Mouse (Mus musculus) ovary, postnatal 36 days (tissue): ENCODE results near the gene Mfrp.

Experiments
- DNase-seq: peaks from one replicate; pipeline ENCODE4 v3.0.0; 2022; ENCODE audit warnings: low spot score, mixed read lengths

Gene Mfrp

DNA sequence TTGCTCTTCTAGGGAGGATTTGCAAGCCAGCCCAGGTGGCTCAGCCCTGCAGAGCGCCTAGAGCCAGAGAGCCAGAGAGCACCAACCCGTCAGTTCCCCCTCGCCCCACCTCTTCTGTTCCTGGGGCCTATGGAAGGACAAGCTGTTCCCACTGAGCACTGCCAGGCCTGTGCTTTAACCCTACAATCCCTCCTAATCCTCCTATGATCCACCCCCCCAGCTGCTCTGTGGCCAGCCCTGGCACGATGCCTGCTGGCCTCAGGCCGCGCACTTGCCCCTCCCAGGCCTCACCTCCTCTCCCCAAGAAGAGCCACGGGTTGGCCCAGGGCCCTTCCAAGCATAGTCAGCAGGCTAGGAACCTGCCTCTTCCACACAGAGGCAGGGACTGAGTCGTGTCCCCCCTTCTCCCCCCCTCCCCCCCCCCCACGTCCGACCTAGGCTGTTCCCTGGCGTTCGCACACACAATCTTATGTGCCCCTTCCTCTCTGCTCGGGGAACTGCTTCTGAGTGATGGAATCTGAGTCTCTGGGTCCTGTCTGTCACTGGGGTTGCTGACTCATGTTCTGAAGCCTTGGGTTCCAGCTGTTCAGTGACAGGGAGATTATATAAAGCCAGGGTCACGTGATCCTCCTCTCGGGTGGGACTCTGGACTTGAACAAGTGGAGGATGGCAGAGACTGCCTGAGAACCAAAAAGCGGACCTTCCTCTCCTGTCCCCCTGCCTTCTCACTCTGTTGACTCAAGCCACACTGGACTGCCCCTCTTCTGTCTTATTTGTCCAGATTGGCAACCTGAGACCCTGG, 22.4 kb upstream of the Mfrp start:
- peak; percentile 85 for DNase-seq

DNA sequence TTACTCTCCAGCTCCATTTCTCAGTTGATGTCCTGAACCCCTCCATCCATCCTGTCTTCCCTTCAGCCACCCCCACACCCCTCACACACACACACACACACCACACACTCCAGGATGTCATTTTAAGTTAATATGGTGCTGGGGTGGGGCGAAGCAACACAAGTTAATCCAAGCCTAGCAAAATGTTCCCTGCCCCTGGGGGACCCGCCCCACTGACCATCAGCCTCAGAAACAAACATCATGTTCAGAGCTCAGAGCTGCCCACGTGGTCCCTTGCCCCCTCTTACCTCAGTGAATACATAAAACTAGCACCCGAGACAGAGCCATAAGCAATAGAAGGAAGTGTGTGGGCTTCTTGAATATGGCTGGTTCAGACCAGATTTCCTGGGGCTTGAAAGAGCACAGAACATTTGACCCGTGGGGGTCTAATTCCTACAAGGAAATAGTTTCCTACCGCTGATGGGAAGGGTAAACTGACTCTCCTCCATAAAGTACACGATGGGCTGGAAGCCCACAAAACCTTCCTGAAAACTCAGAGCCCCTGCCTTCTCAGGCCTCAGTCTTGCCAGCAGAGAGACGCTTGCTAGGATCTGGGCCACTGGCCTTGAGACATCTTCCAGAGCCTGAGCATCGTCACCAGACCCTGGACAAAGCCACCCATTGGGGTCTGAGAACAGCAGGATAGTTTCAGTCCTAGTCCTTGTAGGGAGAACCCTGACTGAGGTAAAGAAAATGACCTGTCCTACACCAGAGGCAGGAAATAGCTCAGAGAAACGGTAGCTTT, 21.3 kb upstream of the Mfrp start:
- DNase-seq, result no peak

DNA sequence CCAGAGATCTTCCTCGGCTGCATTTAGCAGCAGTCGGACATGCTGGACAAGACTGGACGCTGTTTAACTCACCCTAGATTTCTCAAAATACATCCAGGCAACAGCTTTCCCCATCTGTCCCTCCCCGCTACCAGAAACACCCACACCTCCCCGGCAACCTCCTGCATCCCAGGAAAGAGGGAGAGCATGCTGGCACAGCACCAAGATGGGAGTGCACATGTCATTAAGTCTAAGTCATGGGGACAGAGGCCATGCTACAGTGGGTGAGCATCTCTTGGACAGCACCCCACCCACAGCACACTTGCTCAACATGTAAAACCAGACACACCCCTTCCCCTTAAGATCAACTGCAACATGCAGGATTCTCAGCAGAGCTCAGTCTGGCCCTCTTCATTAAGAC, 20.6 kb upstream of the Mfrp start:
- peak; percentile 7 for DNase-seq

DNA sequence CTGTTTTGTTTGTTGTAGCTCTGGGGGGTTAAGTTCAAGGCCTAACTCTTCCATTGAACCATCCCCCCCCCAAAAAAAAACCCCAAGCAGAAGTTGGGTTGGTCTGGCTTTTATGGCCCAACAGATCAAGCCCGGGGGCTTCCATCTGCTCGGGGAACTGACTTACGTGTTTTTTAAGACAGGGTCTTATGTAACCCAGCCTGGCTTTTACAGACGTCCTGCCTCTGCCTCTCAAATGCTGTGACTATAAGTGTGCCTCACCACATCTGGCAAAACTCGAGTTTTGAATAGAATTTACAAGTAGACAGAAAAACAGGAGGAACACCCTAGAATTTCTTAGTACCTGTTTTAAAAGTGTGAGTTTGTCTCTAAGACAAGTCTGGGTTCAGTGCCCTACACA, 19.9 kb upstream of the Mfrp start:
- no peak for DNase-seq

DNA sequence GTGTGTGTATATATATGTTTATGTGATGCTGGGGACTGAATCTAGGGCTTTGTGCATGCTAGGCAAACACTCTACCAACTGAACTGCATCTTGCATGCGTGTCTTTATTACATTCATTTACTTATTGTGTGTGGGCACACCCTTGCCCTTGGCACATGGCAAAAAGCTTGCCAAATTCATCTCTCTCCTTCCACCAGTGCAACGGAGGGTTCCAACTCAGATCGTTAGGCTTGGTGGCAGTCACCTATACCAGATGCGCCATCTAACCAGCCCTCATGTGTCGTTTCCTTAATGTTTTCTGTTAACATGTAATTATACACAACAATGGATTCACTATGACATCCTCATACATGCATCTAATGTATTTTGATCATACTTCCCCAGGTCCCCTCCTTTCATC, 19.3 kb upstream of the Mfrp start:
- DNase-seq, result no peak

DNA sequence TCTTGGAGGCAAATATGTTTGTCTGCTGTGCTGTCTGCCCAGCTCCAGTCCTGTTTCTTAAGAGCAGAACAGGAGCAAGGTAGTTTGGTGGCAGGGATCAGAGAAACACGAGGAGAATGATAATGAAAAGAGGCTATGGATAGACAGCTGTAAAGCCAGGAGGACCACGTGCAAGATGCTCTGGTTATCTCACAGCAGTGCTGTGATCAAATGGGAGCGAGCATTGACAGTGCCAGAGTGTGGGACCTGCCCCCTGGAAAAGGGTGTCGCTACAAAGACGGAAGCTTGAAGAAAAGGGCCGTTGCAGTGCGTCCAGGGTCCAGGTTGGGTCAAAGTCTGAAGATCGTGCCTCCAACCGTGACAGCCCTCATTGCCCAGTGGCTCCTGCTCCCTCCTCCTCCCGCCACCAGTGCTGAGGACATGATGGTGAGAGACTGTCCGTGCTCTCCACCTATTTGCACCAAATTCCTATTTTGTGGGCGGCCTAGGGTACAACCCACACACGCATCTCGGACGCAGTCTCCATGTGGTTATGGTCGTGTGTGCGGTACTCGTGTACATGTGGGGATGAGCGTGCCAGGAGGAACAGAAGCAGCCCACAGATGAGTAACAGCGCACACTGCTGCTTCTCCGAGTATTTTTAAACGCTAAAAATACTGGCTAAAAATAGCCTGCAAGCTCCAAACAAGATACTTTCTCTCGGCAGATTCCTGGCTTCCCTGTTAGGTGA, 18.0 kb upstream of the Mfrp start:
- no peak for DNase-seq

DNA sequence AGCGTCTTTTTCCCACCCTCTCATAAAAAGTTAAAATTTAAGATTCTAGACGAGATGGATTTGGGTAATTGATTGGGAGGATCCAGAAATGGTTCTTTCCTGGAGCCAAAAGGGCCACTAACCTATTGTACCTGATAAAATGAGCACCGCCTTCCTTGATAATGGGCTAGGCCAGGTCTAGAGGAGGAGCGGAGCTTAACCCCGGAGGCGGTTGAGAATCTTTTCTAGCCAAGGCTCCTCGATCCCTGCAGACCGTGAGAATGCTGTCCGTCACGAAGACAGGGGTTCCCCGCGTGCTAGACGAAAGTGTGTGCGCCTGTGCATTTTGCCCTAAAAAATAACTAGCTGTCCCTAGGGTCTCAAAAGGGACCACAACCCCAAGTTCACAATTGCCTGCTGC, 17.3 kb upstream of the Mfrp start:
- no peak for DNase-seq

DNA sequence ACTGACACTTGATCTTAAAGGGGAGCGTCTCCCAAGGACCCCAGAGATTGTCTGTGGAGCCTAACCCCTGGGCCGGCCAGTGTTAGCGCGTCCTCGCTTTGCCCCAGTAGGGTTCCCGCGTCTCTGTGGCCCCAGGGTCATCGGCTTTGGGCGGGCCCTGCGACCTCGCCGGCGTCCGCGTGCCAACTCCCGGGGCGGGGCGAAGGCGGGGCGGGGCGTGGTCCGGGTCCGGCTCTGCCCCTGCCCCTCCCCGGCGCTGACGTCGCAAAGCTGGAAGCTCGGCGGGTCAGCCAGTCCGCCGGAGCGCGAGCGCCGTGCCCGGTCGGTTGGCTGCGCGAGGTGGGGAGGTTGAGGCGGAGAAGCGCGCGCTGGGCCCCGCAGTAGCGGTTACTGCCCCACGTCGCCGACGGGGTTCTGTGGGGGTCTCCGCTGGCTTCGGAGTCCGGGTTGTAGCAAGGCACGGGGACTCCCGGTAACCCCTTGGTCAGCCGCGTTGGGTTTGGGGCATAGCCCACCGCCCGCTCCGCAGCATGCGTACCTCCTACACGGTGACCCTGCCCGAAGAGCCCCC, 16.8 kb upstream of the Mfrp start:
- peak; percentile 97 for DNase-seq

DNA sequence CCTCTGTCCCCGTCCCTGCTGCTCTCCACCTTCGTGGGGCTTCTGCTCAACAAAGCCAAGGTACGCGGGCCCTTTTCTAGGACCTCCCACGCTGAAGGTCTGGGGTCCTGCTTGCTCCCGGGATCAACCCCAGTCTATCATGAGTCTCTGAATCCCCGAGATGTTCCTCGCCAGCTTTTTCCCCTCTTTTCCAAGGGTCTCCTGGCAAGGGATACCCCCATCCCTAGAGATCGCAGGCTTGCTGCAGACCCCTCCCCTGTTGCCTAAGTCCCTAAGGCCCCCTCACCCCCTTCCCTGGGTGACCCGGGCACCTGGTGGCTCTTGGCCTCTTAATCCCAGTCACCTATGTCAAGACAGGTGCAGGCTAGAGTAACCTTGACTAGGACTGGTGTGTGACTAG, 16.3 kb upstream of the Mfrp start:
- no peak for DNase-seq

DNA sequence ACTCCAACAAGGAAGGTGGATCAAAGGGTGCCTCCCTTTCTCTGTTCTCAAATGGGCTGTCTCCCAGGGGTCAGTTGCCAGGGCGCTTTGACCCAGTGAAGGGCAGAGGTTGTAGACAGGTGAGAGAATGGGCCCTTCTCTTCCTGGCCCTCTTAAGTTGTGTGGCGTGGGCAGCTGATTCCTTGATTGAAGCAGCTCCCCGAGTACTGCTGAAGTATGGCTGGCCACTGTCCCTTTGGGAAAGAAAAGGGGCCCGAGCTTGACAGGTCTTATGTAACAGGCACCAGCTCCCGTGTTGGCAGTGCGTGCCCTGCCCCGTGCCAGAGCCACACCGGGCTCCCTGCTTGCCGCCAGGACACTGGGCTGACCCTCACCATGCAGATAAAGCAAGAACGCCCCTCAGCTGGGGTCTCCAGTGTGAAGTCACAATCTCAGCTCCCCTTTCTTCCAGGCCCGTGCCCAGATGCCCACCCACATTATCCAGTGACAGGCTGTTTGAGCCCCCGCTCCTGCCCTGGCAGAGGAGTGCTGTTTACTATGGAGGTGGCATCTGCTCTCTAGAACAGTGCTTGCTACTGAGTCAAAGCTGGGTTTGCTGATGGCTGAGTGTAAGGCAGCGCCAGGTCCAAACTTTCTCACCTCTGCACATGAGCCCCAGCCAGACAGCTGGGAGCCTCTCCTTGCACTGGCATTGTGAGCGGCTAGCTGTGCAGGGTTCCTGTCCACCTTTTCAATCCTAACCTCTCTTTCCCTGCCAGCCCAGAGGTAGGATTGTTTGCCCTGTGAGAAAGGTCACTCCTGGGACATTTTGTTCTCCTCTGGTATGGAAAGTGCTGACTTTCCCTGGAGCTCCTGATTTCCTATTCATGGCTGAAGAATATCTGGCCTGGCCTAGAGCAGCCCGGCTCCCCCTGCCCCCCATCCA, 15.5 kb upstream of the Mfrp start:
- peak; percentile 38 for DNase-seq

DNA sequence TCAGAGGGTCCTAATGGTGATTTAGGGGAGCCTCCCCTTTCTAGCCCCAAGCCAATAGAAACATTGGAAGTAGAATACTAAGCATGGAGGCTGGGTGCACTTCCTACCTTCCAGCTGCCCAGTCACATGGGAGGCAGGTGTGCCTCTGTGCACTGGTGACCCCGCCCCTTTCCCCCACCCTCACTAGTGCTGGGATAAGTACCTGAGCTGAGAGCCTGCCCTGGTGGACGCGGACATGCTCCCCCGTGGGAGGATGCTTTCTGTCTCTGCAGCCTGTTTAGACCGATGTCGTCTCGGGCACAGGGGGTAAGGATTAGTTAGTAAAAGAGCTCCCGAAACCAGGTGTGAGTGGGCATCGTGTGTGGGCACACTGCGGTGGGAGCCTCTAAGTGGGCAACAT, 14.6 kb upstream of the Mfrp start:
- no peak for DNase-seq

DNA sequence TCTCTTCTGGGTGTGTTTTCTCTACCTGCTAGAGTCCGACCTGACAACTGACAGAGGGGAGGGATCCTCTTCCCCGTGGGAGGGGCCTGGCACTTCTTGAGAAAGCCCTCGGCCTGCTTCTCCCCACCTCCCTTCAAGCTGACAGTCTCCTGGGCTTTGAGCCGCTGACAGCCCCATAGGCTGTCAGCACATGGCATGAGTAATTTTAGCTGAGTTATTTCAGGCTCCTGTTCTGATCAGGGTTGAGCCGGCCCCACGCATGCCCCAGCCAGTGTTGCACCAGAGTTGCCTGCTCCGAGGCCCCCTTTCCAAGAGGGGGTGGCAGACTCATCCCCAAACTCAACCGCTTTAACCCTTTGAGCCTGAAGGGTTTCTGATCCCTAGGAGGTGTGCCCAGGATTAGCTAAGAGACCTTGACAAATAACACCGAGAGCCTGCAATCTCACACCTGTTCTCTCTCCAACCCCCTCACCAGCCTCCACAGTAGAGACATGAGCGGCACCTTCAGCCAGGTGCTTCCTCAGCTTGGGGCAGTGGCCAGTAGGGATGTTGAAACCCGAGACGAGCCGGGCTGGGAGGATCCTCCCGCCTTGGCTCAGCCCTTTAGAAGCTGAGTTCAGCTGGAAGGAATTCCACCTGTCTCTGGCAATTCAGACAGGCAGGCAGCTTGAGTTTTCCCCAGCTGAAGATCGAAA, 13.6 kb upstream of the Mfrp start:
- DNase-seq, result no peak

DNA sequence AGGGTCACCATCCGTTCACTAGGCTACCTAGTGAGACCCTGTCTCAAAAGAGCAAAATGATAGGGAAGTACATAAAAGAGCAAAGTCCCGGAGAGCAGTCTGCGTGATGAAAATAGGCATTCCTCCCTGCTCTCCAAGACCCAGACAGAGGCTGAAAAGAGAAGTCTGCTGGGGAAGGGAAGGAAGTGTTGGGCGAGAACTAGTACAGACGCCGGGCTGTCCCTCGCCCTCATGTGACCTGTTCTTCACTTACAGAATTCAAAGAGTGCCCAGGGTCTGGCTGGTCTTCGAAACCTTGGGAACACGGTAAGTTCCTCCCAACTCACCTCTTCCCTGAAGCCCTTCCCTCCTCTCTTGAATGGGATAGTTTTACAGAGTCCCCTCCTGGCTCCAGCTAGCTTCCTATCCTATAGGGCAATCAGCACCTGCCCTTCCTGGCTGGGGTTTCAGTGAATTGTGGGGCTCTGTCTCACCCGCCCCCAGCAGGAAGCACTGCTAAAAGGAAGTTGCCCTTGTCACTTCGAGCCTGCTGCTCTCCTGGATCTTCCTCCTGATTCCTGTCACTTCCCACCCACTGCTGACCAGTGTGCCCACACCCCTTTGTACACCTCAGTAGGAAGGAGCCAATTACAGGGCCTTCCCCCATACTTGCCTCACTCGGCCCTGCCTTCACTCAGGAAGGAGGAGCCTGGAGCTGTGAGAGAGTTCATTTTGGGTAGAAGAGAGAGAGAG, 12.5 kb upstream of the Mfrp start:
- peak; percentile 3 for DNase-seq

DNA sequence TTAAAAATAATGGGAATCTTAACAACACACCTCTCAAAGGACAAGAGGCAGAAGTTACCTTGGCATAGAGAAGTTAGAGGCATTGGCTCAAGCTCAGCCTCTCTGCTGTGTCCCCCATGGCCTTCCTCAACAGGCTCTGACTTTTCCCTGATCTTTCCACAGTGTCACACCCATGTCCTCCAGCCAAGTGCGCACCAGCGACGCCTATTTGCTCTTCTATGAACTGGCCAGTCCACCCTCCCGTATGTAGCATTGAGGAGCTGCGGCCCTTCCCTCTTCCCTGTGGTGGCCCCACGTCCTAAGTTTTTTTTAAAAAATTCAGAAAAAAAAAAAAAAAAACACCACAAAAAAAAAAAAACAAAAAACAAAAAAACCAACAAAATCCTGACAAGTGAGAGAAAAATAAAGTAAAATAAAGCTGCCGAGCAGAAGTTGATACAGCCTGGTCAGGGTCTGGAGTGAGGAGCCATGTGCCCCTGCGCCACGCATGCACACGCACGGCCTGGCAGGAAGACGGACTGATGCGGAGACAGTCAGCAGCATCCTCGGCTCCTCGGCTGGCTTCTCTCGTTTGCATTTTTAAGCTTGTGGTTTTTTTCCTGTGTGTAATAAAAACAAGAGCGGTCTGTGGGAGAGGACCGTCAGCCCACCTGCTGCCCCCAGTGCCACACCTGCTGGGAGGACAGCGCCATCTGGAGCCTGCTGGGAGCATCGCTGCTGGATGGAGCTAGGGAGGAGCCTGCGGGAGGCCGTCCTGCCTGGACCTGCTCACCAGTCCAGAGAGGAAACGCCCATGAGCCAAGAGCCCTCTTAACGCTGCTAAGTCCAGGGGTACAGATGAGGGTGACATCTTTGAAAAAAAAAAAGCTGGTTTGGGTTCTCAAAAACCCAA, 7.7 kb upstream of the Mfrp start:
- DNase-seq, result peak; percentile 77

DNA sequence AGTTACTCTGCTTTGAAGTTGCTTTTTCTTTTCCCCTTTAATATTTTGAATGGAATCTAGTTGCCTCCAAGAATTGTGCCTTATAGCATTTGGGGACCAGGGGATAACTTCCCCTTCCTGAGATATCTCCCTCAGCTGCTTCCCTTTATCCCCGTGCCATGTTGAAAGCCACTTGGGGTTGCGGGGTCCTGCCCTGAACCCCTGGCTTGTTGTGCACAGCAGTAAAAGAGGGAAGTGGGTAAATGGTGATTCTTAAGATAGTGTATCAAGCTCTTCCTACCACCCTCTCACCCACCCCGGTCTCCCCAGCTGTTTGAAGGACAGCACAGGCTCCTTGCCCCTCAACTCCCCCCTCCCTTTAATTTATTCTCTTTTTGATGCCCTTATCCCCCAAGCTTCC, 6.8 kb upstream of the Mfrp start:
- DNase-seq, result no peak

DNA sequence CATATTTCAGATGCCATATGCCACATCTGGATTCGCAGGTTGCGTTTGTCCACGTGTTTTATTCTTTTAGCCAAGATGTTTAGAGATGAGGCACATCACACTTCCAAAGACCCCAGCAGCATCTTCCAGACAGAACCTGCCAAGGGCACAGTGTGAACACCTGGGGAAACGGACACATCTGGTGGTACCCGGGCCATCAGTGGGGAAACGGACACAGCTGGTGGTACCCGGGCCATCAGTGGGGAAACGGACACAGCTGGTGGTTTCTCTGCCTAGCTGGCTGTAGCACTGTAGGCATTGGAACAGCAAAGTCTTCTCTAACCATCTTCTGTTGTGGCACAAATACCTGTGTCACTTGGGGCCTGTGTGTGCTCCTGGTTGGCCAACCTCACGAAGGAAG, 5.7 kb upstream of the Mfrp start:
- no peak for DNase-seq

DNA sequence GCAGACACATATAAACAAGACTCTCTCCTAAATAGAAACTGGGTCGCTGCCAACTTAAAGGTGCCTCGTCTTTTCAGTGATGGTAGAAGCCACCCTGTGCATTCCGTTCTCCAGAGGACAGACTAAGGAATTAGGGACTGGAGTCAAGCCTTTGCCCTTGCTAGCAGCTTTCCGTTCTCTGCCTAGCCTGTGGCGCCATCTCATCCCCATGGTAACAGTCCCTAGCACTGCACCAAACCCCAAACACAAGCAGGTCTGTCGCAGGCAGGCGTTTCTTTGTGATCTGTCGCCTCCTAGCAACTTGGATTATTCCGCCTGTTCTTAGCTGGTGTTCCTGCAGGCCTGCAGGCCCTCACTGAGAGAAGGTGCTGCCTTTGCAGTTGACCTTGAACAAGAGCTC, 5.0 kb upstream of the Mfrp start:
- DNase-seq, result peak; percentile 39

DNA sequence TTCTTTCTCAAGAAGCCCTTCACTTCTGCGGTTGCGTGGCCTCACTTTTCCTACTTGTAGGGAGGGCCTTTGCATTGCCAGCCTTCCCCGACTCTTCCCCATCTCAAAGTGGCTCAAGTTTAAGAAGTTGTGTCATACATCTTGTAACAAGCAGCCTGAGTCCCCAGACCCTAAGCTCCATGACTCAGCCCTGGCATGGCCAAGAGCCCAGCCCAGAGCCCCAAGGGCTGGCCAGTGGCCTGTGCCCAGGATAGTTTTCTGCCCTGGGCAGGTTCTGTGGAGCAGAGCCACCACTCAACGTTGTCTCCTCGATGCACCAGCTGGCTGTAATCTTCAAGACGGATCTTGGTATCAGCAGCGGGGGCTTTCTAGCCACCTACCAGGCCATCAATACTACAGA, 3.4 kb downstream of the Mfrp start:
- no peak for DNase-seq

DNA sequence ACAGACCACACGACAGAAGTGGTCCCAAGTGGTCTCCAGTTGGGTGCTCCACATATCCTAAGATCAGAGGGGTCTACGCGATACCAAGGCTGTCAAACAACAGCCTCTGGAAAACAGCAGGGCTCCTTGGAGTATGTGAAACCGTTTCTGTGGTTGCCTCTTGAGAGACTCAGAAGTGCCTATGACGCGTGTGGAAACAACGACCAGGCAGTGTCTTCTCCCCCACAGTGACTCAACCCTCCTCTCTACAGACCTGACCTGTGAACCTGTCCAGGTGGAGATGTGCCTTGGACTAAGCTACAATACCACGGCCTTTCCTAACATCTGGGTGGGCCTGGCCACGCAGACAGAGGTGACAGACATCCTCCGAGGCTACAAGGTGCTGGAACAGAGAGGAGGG, 4.3 kb downstream of the Mfrp start:
- DNase-seq, result no peak
